Mouse (Mus musculus): ENCODE measurements around the gene Man2a2. TPM values are rescaled to one million over a fixed set of nuclear protein-coding genes. Genes with fewer than 3 reads are reported as not detected.
"Not testable (repeated sequence)": the region's sequence is repeated elsewhere in the genome, so short reads cannot be mapped to it uniquely, and the experiment has no call there.

Gene Man2a2
- total RNA-seq, 2 experiments from 2014 or later, result 10.8 to 33.2 TPM

DNA sequence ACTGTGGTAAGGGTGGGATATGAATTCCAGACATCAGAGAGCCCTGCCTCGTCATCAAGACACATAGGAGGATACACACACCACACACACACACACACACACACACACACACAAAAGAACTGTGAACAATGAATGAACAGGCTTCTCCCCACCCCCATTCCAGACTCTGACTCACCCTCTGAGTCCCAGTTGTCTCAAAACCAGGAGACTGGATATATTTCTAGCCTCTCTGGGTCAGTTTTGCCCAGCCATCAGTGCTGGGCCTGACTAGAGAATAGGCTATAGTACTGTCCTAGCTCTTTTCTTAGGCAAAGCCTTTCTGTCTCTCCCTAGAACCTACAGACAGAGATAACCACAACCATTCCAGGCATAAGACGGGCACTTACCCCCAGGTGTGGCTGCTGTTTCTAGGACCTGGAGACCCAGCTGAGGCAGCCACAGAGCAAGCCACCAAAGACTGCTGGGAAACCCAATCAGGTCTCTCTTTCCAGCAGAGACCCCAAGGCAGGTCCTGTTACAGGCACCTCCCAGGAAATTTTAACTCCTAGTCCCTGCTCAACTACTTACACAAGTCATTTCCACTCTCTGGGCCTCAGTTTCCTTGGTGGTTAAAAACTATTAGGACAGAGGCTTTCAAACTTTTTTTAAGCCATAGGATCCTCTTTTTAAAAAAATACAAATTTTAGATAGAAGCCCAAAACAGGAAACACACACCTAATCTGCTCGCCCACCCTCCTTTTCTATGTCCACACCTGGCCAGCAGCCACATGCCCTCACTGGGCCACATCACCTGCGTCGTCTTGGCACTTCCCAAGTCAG lies 30.1 kb upstream of the Man2a2 start:
- no peak for ATAC-seq (replicated peaks; ENCODE audit: low FRiP score, low TSS enrichment, poor library complexity, severe bottlenecking)

DNA sequence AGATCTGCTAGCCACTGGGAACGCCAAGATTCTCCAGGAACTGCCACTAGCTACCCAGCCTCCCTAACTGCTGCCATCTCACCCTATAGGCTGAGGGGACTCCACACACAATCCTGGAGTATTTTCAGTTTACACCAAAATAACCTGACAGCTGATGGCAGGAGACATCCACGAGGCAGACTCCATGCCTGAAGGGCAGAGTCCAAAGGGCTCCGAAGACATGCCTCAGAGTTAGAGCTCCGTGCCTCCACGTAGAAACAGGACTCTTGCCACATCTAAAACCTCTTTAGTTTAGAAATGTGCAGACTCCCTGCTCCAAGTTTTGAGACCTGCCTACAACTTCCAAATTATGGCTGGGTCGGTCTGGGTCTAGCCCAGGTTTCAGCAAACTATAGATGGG lies 29.4 kb upstream of the Man2a2 start:
- ATAC-seq (replicated peaks; ENCODE audit: low FRiP score, low TSS enrichment, poor library complexity, severe bottlenecking), result no peak

DNA sequence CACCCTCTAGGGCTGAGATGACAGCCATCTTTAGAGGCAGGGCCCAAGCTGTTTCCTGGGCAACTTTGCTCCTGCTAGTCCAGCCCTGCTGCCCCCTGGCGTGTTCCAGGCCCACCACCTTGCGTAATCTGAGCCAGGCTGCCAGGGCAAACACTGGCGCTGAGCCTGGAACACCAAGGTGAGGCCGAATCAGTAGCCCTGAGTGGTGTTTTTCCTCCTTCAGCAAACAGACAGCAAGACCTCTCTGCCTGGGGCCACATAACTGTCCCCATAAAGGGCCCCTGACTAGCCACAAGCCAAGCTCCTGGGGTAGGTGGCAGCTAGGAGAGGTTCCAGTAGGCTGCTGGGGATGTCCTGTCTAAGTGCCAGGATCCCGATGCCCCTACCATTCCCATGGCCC lies 28.9 kb upstream of the Man2a2 start:
- ATAC-seq (replicated peaks; ENCODE audit: low FRiP score, low TSS enrichment, poor library complexity, severe bottlenecking), result no peak

- no peak for ATAC-seq (replicated peaks; ENCODE audit: low FRiP score, low TSS enrichment, poor library complexity, severe bottlenecking)
Measured at GRCm38 (mm10) chr7:80398654-80399444, 27.7 kb upstream of the Man2a2 start.

DNA sequence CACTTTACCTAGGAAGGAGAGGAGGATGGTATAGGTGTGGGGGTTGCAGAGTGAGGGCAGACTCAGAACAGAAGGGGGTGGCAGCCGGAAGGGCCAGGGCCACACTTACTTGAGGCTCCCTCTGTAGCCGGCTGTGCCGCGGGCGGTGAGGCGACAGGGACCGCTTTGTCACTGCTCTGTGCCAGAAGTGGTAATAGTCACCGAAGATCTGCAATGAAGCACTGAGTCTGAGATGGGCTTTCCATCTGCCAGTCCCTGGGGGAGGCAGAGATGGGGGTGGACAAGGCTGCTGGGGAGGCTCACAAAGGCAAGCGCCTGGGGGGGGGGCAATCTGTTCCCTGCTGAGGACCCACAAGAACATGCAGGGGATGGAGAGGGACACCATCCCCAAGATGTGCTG lies 26.8 kb upstream of the Man2a2 start:
- ATAC-seq (replicated peaks; ENCODE audit: low FRiP score, low TSS enrichment, poor library complexity, severe bottlenecking), result no peak

- ATAC-seq (replicated peaks; ENCODE audit: low FRiP score, low TSS enrichment, poor library complexity, severe bottlenecking), result not testable (repeated sequence)
Measured at GRCm38 (mm10) chr7:80396427-80396826, 25.3 kb upstream of the Man2a2 start.

DNA sequence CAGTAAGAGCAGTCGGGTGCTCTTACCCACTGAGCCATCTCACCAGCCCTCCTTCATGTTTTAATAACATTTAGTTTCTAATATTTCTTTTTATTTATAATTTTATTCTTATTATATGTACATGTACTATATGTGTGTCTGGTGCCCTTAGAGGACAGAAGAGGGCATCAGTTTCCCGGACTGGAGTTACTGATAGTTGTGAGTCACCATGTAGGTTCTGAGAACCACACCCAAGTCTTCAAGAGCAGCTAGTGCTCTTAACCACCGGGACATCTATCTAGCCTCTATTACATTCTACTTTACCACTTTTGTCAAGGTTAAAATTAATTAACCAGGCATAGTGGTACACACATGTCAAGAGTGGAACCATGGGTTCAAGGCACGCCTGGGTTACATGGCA lies 23.4 kb upstream of the Man2a2 start:
- no peak for ATAC-seq (replicated peaks; ENCODE audit: low FRiP score, low TSS enrichment, poor library complexity, severe bottlenecking)

GRCm38 (mm10) chr7:80392119-80392518 lies 20.9 kb upstream of the Man2a2 start:
- ATAC-seq (replicated peaks; ENCODE audit: low FRiP score, low TSS enrichment, poor library complexity, severe bottlenecking), result no peak

GRCm38 (mm10) chr7:80387633-80388543 lies 16.7 kb upstream of the Man2a2 start, which contains the start of gene Fes:
Gene Fes, minus strand, starts transcription at chr7:80387946.
- no peak for ATAC-seq (replicated peaks; ENCODE audit: low FRiP score, low TSS enrichment, poor library complexity, severe bottlenecking)

- ATAC-seq (replicated peaks; ENCODE audit: low FRiP score, low TSS enrichment, poor library complexity, severe bottlenecking), result peak; percentile 19; the same call in 1 of the 2 replicates
Measured at GRCm38 (mm10) chr7:80387033-80387632, 16.0 kb upstream of the Man2a2 start.

GRCm38 (mm10) chr7:80386235-80386930 lies 15.2 kb upstream of the Man2a2 start:
- ATAC-seq (replicated peaks; ENCODE audit: low FRiP score, low TSS enrichment, poor library complexity, severe bottlenecking), result peak; percentile 56

DNA sequence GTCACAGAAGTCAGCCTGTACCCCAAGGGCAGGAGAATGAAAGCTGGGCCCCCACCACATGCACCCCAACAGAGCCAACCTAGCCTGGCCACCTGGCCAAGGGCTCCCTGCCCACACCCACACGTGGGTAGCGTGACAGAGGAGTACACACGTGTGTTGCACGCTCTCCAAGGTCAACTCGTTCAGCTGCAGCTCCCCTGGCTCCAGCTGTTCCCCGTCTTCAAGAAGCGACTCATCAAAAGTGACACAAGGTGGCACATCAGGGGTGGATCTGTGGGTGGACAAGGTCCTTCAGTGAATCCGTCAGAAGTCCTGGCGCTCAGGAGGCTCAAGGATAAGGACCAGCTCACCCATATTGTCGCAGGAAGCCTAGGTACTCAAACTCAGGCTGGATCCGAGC lies 11.7 kb upstream of the Man2a2 start:
- ATAC-seq (replicated peaks; ENCODE audit: low FRiP score, low TSS enrichment, poor library complexity, severe bottlenecking), result no peak

GRCm38 (mm10) chr7:80379531-80379930 lies 8.4 kb upstream of the Man2a2 start:
- no peak for ATAC-seq (replicated peaks; ENCODE audit: low FRiP score, low TSS enrichment, poor library complexity, severe bottlenecking)

DNA sequence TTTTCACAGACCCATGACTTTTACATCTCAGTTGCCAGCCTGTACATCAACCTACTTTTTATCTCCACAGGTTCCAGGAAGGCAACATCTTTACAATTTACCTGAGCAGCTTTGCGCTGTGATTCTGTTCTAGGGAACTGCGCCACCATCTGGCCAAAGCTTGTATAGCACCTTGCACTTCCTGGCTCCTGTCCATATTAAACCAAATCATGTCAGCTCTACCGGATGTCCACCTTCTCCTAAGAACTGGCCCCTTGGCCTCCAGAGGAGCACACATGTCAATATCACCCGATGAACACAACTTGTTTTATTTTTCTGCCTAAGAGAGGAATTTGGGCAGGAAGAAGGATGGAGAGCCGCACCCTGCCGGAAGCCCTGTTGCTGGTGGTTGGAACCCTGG lies 6.3 kb upstream of the Man2a2 start:
- ATAC-seq (replicated peaks; ENCODE audit: low FRiP score, low TSS enrichment, poor library complexity, severe bottlenecking), result no peak

DNA sequence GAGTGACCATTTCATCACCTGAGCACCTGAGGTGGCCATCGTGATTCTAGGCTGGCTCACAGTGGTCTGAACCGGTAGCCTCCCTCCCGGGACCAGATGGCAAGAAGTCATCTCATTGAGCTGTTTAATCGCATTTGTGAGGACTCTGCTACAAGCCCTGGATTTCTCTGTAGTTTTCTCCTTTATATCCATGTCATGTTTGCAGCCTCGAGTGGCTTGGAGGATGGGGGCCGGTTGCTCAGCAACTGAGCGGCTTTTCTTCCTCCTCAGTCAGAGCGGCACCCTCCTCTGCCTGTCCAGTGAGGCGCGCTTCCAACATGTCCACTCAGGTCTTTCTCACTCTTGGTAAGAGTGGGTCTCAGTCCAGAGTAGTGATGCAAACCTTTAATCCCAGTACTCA lies 5.0 kb upstream of the Man2a2 start:
- ATAC-seq (replicated peaks; ENCODE audit: low FRiP score, low TSS enrichment, poor library complexity, severe bottlenecking), result no peak

- ATAC-seq (replicated peaks; ENCODE audit: low FRiP score, low TSS enrichment, poor library complexity, severe bottlenecking), result no peak
Measured at GRCm38 (mm10) chr7:80375376-80376039, 4.3 kb upstream of the Man2a2 start.

DNA sequence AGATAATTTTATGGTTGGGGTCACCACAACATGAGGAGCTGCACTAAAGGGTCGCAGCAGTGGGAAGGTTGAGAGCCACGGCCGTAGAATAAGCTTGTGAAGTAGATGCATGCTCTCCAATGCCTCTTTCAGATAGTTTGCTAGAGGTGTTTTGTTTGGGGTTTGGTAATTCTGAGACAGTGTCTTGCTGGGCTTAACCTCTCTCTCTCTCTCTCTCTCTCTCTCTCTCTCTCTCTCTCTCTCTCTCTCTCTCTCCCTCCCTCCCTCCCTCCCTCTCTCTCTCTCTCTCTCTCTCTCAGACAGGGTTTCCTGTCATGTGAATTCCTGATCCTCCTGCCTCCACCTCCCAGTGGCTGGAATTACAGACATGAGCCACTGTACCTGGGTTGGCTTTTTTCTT lies 3.6 kb upstream of the Man2a2 start:
- ATAC-seq (replicated peaks; ENCODE audit: low FRiP score, low TSS enrichment, poor library complexity, severe bottlenecking), result no peak

GRCm38 (mm10) chr7:80374280-80374679 lies 3.1 kb upstream of the Man2a2 start:
- ATAC-seq (replicated peaks; ENCODE audit: low FRiP score, low TSS enrichment, poor library complexity, severe bottlenecking), result no peak
